In the genomic region with DNA sequence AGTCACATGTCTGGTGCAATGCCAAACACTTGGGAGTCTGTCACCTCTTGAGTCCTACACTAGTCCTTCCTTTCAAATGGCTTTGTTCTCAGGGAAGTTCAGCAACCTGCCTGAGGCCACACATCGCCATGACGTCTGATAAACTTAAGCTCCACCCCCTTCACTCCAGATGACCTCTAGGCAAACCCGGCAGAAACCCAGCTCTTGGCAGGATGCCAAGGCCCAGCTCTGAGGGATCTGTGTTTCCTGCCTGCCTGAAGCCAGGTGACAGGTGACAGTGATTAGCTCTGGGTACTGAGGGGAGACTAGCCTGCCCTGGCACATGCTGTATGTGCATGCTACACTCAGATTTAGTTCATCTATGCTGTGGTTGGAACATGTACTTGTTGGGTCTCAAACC, we compare ENCODE assay signal across 10 mouse cellular contexts. TPM values are rescaled to one million over a fixed set of nuclear protein-coding genes. Genes with fewer than 3 reads are reported as not detected.
DNase-seq lines count a peak whose midpoint lies in the region; ATAC-seq and TF ChIP-seq lines count a peak whose summit lies in the region.
"Had no signal": no experiment of that assay in that cellular context is flagged by ENCODE, and none has a peak within 500 bp of the region (broad histone marks: within the 10 kb centered on the region; RNA-seq: fewer than 3 reads in every experiment).

No protein-coding gene starts in this region.

- no peaks in the 10 kb centered on the region for H3K27me3 ChIP-seq in lung, embryonic 14.5 days (ENCODE audit: insufficient read depth, low read length)
- H3K27me3 ChIP-seq in embryonic facial prominence, embryonic 15.5 days, result no peaks in the 10 kb centered on the region
- no peaks in the 10 kb centered on the region for H3K27me3 ChIP-seq in limb, embryonic 10.5 days (ENCODE audit: low read depth, poor library complexity, severe bottlenecking)
- no peaks in the 10 kb centered on the region for H3K27me3 ChIP-seq in stomach, embryonic 16.5 days (ENCODE audit: control insufficient read depth, insufficient read depth, low read length)
- H3K27me3 ChIP-seq in forebrain, embryonic 11.5 days (ENCODE audit: control insufficient read depth, insufficient read depth, low read length), result no peaks in the 10 kb centered on the region

- no peaks in the 10 kb centered on the region for H3K9me3 ChIP-seq in lung, embryonic 14.5 days (ENCODE audit: low read depth, low read length)
- H3K9me3 ChIP-seq in embryonic facial prominence, embryonic 15.5 days (replicated peaks), result no peaks in the 10 kb centered on the region
- H3K9me3 ChIP-seq in limb, embryonic 10.5 days (replicated peaks), result no peaks in the 10 kb centered on the region
- no peaks in the 10 kb centered on the region for H3K9me3 ChIP-seq in stomach, embryonic 16.5 days (replicated peaks; ENCODE audit: control insufficient read depth, low read length)
- H3K9me3 ChIP-seq in forebrain, embryonic 11.5 days (ENCODE audit: control insufficient read depth, low read length), result no peaks in the 10 kb centered on the region

- H3K9ac ChIP-seq in lung, embryonic 14.5 days, result no peak overlapping the region
- H3K9ac ChIP-seq in embryonic facial prominence, embryonic 15.5 days, result no peak overlapping the region
- no peak overlapping the region for H3K9ac ChIP-seq in stomach, embryonic 16.5 days (ENCODE audit: low read length)
- H3K9ac ChIP-seq in forebrain, embryonic 11.5 days (ENCODE audit: low read length), result no peak overlapping the region

- no peak overlapping the region for H3K4me2 ChIP-seq in lung, embryonic 14.5 days
- no peak overlapping the region for H3K4me2 ChIP-seq in embryonic facial prominence, embryonic 15.5 days (replicated peaks)
- H3K4me2 ChIP-seq in stomach, embryonic 16.5 days (ENCODE audit: low read depth, low read length), result no peak overlapping the region
- H3K4me2 ChIP-seq in forebrain, embryonic 11.5 days (ENCODE audit: low read depth, low read length, severe bottlenecking), result no peak overlapping the region

- H3K36me3 ChIP-seq in lung, embryonic 14.5 days (ENCODE audit: insufficient read depth), result no peaks in the 10 kb centered on the region
- peaks cover 6% of the 10 kb centered on the region; the same call in 1 of the 2 replicates for H3K36me3 ChIP-seq in embryonic facial prominence, embryonic 15.5 days
- H3K36me3 ChIP-seq in limb, embryonic 10.5 days, result peaks cover 21% of the 10 kb centered on the region
- no peaks in the 10 kb centered on the region for H3K36me3 ChIP-seq in stomach, embryonic 16.5 days (ENCODE audit: control insufficient read depth, insufficient read depth, low read length)
- no peaks in the 10 kb centered on the region for H3K36me3 ChIP-seq in forebrain, embryonic 11.5 days (ENCODE audit: control insufficient read depth, insufficient read depth, low read length)

- TF ChIP-seq POLR2A in lung, adult 2 months (IDR thresholded peaks at IDR 0.05; ENCODE audit: borderline replicate concordance, extremely low read depth, low read depth, low read length), result no peak

- 9% methylated on average over 3 of the region's 3 CpGs for WGBS in lung, embryonic 14.5 days
- WGBS in lung, adult 2 months, result 14% methylated on average over 3 of the region's 3 CpGs
- WGBS in embryonic facial prominence, embryonic 15.5 days, result 6% methylated on average over 3 of the region's 3 CpGs
- 10% methylated on average over 3 of the region's 3 CpGs for WGBS in limb, embryonic 10.5 days
- WGBS in stomach, embryonic 16.5 days, result 9% methylated on average over 3 of the region's 3 CpGs
- WGBS in forebrain, embryonic 11.5 days, result 28% methylated on average over 3 of the region's 3 CpGs

- ATAC-seq in lung, embryonic 14.5 days (ENCODE audit: insufficient read depth), result no peak
- ATAC-seq in embryonic facial prominence, embryonic 15.5 days (ENCODE audit: insufficient number of reproducible peaks, low FRiP score, low TSS enrichment, low read depth), result peak; percentile 53; the same call in 1 of the 2 replicates
- peak; percentile 81 for ATAC-seq in stomach, embryonic 16.5 days (ENCODE audit: insufficient read depth, low FRiP score)
- no peak for ATAC-seq in forebrain, embryonic 11.5 days (replicated peaks; ENCODE audit: low FRiP score)

- DNase-seq in lung, embryonic 14.5 days, result peak; percentile 72
- no peak for DNase-seq in lung, adult 2 months
- DNase-seq in limb, embryonic 10.5 days (ENCODE audit: low spot score), result peak; percentile 84
- no peak for DNase-seq in frontal cortex, postnatal 36 days (ENCODE audit: low spot score in 2 of 2)
- no peak for DNase-seq in forebrain, embryonic 11.5 days (ENCODE audit: low spot score)
- no peak for DNase-seq in left cerebral cortex, postnatal 36 days (ENCODE audit: low spot score in 2 of 2)
- DNase-seq: heart, adult 18-20 months; thymus, postnatal 25 days had no signal

- peaks cover 40% of the 10 kb centered on the region for H3K4me1 ChIP-seq in lung, embryonic 14.5 days (ENCODE audit: insufficient read depth)
- peaks cover 41% of the 10 kb centered on the region for H3K4me1 ChIP-seq in lung, adult 2 months (ENCODE audit: control insufficient read depth, insufficient read depth, low read length)
- peaks cover 89% of the 10 kb centered on the region for H3K4me1 ChIP-seq in embryonic facial prominence, embryonic 15.5 days
- H3K4me1 ChIP-seq in limb, embryonic 10.5 days, result peaks cover 100% of the 10 kb centered on the region
- H3K4me1 ChIP-seq in stomach, embryonic 16.5 days (ENCODE audit: control insufficient read depth, insufficient read depth, low read length), result peaks cover 85% of the 10 kb centered on the region
- peaks cover 13% of the 10 kb centered on the region for H3K4me1 ChIP-seq in forebrain, embryonic 11.5 days (replicated peaks; ENCODE audit: control insufficient read depth, insufficient read depth, low read length)

- no peak for TF ChIP-seq CTCF in lung, embryonic 14.5 days (IDR thresholded peaks at IDR 0.05; ENCODE audit: low read depth)
- TF ChIP-seq CTCF in lung, adult 2 months (IDR thresholded peaks at IDR 0.05; ENCODE audit: insufficient read depth, low read length), result no peak

- no peak overlapping the region for H3K4me3 ChIP-seq in lung, embryonic 14.5 days (ENCODE audit: low read depth, low read length)
- H3K4me3 ChIP-seq in lung, adult 2 months (replicated peaks; ENCODE audit: extremely low read depth, low read depth, low read length), result no peak overlapping the region
- no peak overlapping the region for H3K4me3 ChIP-seq in embryonic facial prominence, embryonic 15.5 days (replicated peaks)
- H3K4me3 ChIP-seq in limb, embryonic 10.5 days, result peak overlapping the region; percentile 5; the same call in 1 of the 2 replicates
- no peak overlapping the region for H3K4me3 ChIP-seq in stomach, embryonic 16.5 days (replicated peaks; ENCODE audit: low read length)
- H3K4me3 ChIP-seq in forebrain, embryonic 11.5 days (ENCODE audit: low read depth, low read length), result no peak overlapping the region

- intact Hi-C loops in left cerebral cortex, postnatal 36 days (cut with DNase I), result no loop called here

- H3K27ac ChIP-seq in lung, embryonic 14.5 days (ENCODE audit: low read depth), result no peak overlapping the region
- H3K27ac ChIP-seq in embryonic facial prominence, embryonic 15.5 days (replicated peaks), result no peak overlapping the region
- peak overlapping the region; percentile 94 for H3K27ac ChIP-seq in limb, embryonic 10.5 days
- H3K27ac ChIP-seq in stomach, embryonic 16.5 days (ENCODE audit: low read length), result peak overlapping the region; percentile 75
- no peak overlapping the region for H3K27ac ChIP-seq in forebrain, embryonic 11.5 days (ENCODE audit: low read depth, low read length)

RNA-seq across cellular contexts. Expression of gene Il17rd, which starts 33.2 kb away (rescaled TPM):
- polyA plus RNA-seq in lung, embryonic 14.5 days (2014; fragmentation: Nextera tagmentation; extraction: Ambion mirVana), result 2.7 and 3.9 TPM in 2 replicates
- 9.4 and 11.3 TPM in 2 replicates for polyA plus RNA-seq in lung, adult 2 months (2012; rRNA removed)
- polyA plus RNA-seq in embryonic facial prominence, embryonic 15.5 days (2015; fragmentation: Nextera tagmentation; extraction: Ambion mirVana), result 3.9 and 4.4 TPM in 2 replicates
- 17.4 and 18.2 TPM in 2 replicates for polyA plus RNA-seq in limb, embryonic 10.5 days (2016; fragmentation: Nextera tagmentation; extraction: Ambion mirVana)
- polyA plus RNA-seq in stomach, embryonic 16.5 days (2015; fragmentation: Nextera tagmentation; extraction: Ambion mirVana), result 2.5 and 2.7 TPM in 2 replicates
- 7.2 and 7.8 TPM in 2 replicates for polyA plus RNA-seq in forebrain, embryonic 11.5 days (2014; fragmentation: Nextera tagmentation; extraction: Ambion mirVana)
- 1 to 10 TPM; 2.1 to 2.3 TPM for total RNA-seq in left cerebral cortex, postnatal 36 days (2021)

RNA-seq across cellular contexts. Expression of gene Arhgef3, which starts 42.7 kb away (rescaled TPM):
- polyA plus RNA-seq in lung, embryonic 14.5 days (2014; fragmentation: Nextera tagmentation; extraction: Ambion mirVana), result 8.0 and 9.0 TPM in 2 replicates
- 36.6 and 48.5 TPM in 2 replicates for polyA plus RNA-seq in lung, adult 2 months (2012; rRNA removed)
- polyA plus RNA-seq in embryonic facial prominence, embryonic 15.5 days (2015; fragmentation: Nextera tagmentation; extraction: Ambion mirVana), result 16.2 and 17.1 TPM in 2 replicates
- 4.4 and 8.4 TPM in 2 replicates for polyA plus RNA-seq in limb, embryonic 10.5 days (2016; fragmentation: Nextera tagmentation; extraction: Ambion mirVana)
- polyA plus RNA-seq in stomach, embryonic 16.5 days (2015; fragmentation: Nextera tagmentation; extraction: Ambion mirVana), result 20.9 and 22.8 TPM in 2 replicates
- polyA plus RNA-seq in forebrain, embryonic 11.5 days (2014; fragmentation: Nextera tagmentation; extraction: Ambion mirVana), result 2.3 and 2.9 TPM in 2 replicates
- 10 to 100 TPM; 66.5 to 67.7 TPM for total RNA-seq in left cerebral cortex, postnatal 36 days (2021)

Comparison
In these comparisons a context has a peak if more than half of its experiments do, and no peak if none do; other contexts are left out.
1. DNase-seq: peak in lung, embryonic 14.5 days (single experiment) and limb, embryonic 10.5 days (single experiment); none in lung, adult 2 months (single experiment), frontal cortex, postnatal 36 days (0 of 2), forebrain, embryonic 11.5 days (single experiment) and left cerebral cortex, postnatal 36 days (0 of 2).
2. ATAC-seq: peak in embryonic facial prominence, embryonic 15.5 days (single experiment) and stomach, embryonic 16.5 days (single experiment); none in lung, embryonic 14.5 days (single experiment) and forebrain, embryonic 11.5 days (single experiment).
3. H3K27ac ChIP-seq: peak in limb, embryonic 10.5 days (single experiment) and stomach, embryonic 16.5 days (single experiment); none in lung, embryonic 14.5 days (single experiment), embryonic facial prominence, embryonic 15.5 days (single experiment) and forebrain, embryonic 11.5 days (single experiment).